Mouse (Mus musculus) C2C12 (cell line): Measurements from ENCODE around the gene Foxb2.

Experiments
- CEBPB ChIP-seq: IDR thresholded peaks from one replicate; pipeline ENCODE4 v1.6.1; 2011; ENCODE audit warnings: low read depth, mild to moderate bottlenecking, control low read depth, moderate library complexity
- CTCF ChIP-seq: IDR thresholded peaks from one replicate; pipeline ENCODE4 v1.5.1; 2011; ENCODE audit not compliant: control insufficient read depth, insufficient read depth, insufficient read length
- MAX ChIP-seq: IDR thresholded peaks from one replicate; pipeline ENCODE4 v1.6.1; 2011; ENCODE audit warnings: mild to moderate bottlenecking, control low read depth
- USF1 ChIP-seq: IDR thresholded peaks from one replicate; pipeline ENCODE4 v1.6.1; 2011; ENCODE audit warnings: low read depth, mild to moderate bottlenecking, control low read depth, moderate library complexity

DNA sequence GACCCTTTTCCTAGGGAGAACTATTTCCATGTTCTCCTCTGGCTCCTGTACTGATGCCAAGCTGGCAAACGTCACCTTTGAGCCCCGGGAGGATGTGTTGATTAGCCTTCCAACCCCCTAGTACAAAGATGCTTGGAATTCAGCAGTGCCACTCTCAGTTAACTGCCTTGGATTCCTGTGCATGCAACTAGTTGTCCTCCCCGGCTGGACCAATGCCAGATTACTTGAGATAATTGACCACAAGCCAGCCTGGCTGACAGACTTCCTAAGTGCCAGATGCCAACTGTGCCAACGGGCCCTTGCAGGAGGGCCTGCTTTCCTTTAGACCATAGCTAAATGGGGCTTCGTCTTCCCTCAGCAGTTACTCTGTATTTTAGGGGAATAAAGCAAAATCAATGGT lies 5.1 kb downstream of the Foxb2 start:
- TF ChIP-seq CTCF (no peak), USF1 (no peak), MAX (no peak), CEBPB (no peak)
